Mouse (Mus musculus) 3134 (cell line): Measurements from ENCODE around the gene LTO1.

Experiments
- DNase-seq: peaks from one replicate; pipeline ENCODE4 v3.0.0-alpha.2; 2011; ENCODE audit warnings: low spot score; ENCODE audit not compliant: insufficient read length; ENCODE audit errors: extremely low read depth

The LTO1 gene

DNA sequence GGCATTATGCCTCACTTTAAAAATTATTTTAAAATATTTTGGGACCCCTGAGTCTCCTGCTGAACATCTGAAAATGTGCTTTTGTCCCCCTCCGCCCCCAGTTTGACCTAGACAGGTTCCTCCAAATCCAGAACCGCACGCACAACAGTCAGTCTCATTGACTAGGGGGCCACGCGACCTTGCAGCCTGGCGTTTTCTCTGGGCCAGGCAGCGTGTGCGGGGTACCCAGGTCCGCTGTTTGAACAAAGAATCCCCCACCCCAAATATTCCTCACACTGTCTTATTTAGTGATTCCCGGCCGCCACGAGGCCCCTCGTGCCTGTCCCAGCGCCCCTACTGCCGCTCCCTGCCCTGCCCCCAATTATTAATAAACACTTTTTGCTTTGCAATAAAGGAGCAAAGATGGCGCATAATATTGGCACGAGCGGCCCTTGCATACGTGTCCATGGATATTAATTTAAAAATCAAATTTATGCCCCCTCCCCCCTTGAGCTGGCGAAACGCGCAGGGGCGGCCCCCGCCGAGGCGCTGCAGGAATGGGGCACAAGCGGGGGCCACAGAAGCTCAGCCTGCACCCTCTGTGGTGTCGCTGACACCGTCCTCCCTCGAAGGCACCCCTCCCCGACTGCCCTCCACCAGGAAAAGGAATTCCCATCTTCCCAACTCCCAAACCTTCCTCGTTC lies 23.9 kb downstream of the LTO1 start:
- peak; percentile 70 for DNase-seq

DNA sequence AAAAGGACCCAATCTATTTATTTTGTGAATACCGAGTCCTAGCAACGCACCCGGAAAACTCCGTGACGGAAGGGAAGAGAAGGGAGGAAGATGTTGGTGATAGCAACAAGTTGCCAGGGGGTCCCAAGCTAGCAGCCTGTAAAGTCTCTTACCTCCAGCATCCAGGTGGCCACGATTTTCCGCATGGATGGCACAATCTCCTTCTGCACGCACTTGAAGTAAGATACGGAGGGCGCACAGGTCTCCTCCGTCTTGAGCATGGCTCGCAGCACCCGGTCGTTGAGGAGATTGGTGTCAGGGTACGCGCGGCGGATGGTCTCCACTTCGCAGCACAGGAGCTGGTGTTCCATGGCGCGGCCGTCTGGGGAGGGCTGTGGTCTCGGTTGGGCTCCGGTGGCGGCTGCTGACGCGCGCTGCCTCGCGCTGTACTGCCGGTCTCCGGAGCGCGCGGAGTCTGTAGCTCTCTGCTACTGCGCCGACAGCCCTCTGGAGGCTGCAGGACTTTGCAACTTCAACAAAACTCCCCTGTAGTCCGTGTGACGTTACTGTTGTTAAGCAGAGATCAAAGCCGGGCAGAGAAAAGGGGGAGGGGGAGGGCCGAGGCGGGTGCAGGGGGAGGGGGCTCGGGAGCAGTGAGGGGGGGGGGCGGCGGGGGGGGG lies 24.6 kb downstream of the LTO1 start, which contains the start of gene Ccnd1:
TSS of gene Ccnd1 (minus strand) at position 582 of the 659 bp plus-strand sequence.
- peak; percentile 88 for DNase-seq

DNA sequence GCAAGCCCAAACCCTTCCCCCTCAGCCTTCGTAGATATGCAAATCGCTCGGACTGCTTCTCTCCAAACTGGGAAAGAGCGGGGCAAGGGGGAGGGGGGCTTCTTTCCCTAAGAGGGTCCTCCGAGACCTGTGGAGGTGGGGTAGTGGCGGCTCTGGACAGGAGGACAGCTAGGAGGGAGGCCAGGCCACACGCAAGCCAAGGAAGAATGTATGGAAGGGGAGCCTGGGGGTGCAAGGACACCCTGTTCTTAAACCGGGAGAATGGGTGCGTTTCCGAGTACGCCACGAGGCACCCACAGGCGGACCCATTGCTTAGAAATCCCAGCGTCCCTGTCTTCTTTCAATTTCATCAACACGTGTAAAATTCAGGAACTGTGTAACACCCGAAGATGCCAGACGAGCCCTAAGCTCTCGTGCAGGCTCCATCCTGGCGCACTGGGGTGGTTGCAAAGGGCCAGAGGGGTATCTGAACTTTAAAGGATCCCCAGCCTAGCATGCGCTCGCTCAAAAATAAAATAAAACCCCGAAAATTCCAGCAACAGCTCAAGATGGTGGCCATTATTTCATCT lies 25.2 kb downstream of the LTO1 start:
- DNase-seq, result peak; percentile 85

DNA sequence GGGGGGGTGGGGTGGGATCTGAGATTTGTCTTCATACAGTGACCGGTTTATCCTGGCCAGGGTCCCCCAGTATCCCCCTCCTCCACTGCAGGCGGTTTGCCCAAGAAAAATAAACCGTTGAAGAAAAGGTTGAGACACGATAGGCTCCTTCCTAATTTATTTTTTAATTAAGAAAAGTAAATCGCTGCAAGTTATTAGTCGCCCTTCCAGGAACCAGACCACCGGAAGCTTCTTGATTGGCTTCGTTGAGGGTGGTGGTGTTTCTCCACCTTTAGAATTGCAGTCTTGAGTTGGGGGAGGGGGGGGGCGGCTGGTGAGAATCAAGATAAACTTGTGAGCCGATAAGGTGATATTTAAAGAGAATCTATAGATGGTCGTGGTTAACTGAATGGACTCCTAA lies 25.7 kb downstream of the LTO1 start:
- DNase-seq, result no peak

DNA sequence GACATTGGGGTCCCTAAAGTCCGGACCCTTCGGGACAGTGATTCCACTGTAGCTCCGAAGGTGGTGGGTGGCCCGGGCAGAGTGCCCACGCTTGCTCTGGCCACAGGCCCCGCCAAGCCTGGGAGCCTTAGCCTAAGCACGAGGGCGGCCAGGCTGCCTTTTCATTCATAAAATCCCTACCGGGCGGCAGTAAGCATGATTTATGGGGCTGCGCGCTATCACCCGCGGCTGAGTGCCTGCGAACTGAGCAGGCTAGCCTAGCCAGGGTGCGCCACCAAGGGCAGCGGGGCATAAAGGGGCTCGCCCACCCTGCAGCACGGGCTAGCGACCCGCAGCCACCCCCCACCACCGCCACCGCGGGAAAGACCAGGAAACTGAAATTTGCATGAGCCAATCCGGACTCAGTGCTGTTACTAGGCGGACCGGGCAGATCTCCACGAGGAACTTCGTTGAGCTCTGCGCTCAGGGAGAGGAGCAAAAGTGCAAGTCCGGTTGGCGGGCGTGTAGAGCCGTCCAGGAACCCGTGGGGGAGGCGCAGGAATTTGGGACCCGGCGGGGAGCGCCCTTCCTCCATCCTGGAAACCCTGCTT lies 26.4 kb downstream of the LTO1 start:
- peak; percentile 92 for DNase-seq

DNA sequence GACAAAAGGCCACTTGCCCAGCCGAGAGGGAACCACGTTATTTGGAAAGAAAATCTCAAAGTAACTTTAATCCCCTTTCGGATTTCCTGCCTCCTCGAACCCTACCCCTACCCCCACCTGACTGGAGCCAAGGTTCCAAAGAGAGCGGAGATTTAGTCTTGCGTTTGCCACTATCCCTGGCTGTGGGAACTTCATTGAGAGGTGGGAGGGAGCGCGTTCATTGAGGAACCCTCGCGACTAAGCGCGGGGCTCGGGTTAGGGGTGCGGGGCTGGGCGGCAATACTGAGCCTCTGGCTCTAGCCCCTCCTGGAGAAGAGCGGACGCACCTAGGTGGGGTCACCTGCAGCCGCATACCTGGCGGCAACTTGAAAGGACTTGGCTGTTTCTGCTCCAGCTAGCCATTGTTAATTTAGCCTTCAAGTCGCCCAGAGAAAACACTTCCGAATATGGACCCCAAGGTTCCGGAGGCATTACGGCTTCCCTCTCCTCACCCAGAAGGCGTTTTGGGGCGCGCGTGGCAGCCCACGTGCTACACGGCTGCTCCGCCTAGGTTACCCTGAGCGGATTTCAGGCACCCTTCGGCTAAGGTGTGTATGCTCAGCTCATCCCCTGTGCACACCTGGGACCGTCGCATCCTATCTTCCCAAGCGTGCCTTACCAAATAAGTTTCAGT lies 27.3 kb downstream of the LTO1 start:
- DNase-seq, result peak; percentile 32

DNA sequence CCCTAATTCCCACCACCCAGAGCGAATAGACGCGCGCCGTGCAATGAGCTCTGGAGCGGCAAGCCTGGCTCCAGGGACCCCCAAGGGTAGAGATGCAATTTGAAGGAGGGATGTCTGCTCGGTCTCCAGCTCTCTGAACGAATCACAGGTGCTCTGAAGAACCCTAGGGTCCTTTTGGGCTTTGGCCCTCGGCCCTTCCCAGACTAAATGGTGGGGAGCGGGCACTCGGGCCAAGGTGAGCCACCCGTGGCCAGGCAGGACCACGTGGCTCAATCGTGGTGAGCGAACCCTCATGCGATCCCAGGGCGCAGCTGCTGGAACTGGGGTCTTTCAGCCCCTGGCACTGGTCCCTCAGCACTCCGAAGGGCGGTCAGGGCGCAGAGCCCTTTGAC lies 27.8 kb downstream of the LTO1 start:
- no peak for DNase-seq

DNA sequence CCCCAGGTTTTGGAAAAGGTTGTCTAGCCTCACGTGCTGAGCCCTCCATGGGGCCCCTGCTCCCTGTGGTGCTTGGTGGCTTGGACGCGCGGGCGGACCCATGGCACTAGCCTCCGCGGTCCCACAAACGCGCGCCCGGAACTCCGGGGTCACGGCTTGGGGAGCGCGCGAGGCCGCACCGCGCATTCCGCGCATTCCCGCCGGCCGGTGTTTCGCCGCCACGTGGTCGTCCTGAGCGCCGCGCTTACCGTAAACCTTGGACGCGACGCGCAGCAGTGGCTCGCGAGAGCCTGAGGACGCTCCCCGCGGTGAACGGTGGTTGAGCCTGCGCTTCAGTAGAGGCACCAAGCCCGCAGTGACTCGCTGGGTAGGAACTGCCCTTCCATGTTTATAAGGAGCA lies 28.4 kb downstream of the LTO1 start:
- DNase-seq, result peak; percentile 93

DNA sequence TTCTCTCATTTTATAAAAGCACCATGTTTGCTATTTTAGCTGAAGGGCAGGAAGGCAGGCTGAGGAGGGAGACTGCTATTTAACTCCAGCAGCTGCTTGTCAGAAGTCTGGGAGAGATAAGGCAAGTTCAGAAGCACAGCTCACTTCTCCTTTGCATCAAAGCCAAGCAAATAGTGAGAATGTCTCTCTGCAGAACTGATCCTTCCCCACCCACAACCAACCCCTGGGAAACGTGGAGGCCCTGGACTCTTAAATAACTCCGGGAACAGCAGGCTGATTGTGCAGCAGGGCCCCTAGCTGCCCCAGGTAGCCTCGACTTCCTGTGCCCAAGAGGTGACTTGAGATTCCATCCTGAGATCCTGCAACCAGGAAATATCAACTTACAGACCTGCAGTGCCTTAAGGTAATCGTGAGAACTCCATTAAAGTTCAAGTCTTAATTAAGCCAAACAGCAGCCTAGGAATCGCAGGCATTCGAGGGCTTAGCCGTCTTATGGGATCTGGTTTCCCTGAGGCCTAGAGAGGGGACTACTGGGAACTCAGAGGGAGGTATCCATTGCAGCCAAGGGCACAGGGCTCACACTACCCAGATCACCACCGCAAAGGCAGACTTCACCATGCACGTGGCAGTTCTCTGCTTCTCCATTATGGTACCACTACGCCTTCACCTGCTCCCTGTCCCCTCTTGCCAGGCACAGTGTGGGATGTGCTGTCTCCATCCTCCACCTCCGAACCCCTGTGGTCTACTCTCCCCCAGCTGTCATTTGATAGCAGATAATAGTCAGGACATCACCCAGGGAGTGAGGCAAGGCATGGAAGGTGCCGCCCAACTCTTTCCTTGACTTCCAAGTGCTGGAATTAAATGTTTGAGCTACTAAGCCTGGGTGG lies 43.9 kb downstream of the LTO1 start:
- no peak for DNase-seq

DNA sequence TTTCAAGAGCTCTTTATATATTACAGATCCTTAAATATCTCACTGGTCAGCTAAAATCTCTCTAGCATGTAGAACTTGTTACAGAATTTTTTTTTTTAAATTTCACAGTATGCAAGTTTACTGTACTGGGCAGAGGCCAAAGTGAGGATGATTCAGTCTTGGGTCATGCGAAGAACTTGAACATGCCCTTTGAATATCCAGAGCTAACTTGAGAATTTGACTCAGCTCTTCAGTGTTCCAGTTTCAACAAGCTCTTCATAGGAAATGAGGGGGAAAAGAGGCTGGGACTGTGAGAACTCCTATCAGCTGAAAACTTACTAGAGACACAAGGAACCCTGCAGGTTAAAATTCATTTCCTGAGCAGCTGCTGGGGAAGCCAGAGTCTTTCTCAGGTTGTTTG lies 49.0 kb downstream of the LTO1 start:
- peak; percentile 69 for DNase-seq

DNA sequence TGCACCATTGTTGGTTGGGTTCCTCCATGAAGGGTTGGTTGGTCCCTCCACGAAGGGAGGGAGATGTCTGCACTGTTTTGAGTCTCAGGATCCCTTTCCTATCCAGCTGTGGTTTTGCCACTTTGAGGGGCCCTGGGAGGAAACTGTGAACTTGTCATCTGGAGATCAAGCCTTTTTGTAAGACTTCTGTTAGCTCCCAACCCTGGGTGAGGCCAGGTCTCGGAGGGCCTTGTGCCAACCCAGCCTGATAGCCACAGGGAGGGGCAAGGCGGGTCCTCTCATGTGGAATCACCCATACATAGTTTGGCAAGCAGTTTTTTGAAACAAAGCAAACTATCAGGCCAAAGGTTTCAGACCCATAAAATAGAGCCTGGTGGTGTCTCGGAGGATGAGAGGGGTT lies 49.4 kb downstream of the LTO1 start:
- peak; percentile 64 for DNase-seq

DNA sequence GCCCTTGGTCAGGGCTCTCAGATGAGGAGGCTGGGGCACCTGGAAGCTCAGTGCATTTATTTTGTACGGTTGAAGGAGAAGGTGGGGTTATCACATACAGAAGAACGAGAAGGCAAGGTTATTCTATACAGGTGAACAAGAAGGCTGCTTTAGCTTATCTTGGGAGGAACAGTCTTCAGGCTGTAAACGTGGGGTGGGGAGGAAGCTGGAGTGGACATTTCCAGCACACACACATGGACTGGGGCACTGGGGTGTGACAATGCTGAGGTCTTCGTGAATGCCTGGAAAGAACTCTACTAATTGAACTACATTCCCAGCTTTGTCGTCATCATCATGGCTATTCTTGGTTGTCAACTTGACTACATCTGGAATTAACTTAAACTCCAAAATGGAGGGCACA lies 51.0 kb downstream of the LTO1 start:
- DNase-seq, result no peak

DNA sequence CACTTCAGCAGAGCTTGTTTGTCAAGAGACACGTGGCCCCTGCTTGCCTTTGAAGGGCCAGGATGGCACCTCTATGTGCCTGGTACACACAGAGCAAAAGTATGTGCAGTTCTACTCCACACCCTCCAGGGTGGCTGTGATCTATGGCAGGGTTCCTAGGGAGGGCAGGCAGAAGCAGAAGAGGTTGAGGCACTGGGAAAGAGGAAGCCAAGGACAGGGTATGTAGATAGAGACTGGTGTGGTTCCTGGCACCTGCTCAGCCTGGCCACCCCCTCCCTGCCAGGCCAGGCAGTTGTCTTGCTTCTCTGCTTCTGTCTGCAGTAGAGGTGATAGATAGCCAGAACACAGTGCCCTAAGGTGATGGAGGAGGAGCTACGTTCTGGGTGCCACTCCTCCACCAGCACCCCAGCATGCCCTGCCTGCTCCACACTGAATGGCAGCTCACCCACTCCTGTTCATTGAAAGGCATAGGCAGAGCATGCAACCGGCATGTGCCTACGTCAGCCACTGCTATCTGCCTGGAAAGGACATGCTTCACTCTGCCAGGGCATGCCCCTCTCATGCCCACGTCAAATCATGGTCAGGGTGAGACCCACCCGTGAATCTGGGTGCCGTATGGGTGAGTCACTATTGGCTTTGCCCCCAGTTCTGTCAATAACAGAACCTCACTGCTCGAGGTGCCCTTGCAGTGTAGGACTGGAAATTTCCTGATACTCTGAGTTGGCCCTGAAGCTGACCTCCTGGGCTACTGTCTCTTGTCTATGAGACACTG lies 56.3 kb downstream of the LTO1 start:
- peak; percentile 82 for DNase-seq

DNA sequence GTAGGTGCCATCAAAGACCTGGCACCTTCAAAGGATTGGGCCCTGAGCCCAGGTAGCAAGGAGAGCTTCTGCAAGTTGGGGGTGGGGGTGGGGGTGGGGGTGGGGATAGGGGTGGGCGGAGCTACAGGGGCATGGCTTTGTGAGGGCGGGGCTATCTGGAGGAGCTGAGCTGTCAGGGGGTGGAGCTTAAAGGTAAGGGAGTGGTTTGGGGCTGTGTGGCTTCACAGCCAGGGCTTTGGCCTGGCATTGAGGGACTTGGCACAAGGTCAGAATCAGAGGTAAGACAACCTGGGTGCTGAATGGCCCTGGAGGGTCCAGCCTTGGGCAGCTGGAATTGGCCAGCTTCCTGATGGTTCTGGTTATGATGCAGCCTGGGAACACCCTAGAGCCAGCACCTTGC lies 56.9 kb downstream of the LTO1 start:
- DNase-seq, result peak; percentile 58

DNA sequence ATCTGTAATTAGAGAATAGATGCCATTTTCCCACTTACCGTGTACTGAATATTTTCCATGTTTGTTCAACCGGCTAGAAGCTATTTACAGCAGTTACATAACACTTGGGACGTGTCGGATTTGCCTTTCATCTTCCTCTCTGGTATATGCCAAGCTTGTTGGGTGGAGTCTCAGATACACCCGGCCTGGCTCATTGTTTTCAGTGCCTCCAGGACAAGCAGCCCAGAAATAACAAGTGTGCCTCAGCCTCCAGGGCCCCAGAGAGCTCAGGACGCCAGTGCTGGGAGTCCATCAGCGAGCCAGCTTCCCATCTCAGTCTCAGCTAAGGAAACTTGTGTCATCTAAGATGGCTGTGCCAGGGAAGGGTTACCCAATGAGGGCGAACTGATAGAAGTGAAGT lies 58.6 kb downstream of the LTO1 start:
- no peak for DNase-seq

DNA sequence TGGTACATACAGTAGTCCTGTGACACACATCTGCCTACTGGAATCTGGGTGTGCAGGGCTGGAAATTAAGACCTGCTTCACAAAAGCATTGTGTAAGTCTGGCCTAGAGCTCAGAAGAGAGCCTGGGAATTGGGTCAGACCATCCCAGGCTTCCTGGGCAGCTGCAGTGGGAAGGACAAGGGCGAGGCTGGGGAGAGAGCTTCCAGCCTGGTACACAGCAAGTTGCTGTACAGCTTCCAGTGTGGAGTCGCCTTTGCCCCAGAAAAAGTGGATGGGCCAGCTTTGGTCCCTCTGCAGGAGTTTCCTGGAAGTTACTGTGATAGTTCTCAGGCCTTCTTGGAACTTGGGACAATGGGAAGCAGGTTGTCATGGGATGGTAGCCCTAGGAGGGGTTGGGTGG lies 62.2 kb downstream of the LTO1 start:
- no peak for DNase-seq

DNA sequence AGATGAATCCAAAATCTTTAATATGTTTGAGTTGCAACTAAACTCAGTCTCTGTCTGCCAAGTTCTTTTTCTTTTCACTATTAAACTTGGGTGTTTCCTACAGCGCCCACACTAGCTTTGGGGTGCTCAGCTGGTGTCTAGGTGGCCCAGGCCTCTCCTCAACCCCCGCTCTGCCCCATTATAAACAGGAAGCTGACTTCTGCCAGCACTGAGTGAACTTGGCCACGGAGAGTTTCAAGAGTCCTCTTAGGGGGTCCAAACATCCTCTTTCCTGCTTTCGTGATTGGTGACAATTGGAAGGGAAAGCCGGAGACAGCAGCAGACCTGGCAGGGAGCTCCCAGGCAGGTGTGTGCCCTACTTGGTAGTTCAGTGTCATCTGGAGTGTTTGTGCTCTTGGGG lies 64.9 kb downstream of the LTO1 start:
- DNase-seq, result no peak
